Mouse (Mus musculus) neutrophil, adult 59 days (primary cell): ENCODE results near the gene Rhox4b. TPM values are rescaled to one million over a fixed set of nuclear protein-coding genes. Genes with fewer than 3 reads are reported as not detected.

Experiments
- total RNA-seq, 2 experiments: library from RNA; stranded (reverse); gene quantifications; 1 replicate in 1 of 2; 2 replicates in 1 of 2; pipeline ENCODE4 v1.2.4; 2023

Rhox4b gene
- not detected for total RNA-seq

GRCm38 (mm10) chrX:37432194-37432593, at the start of gene Rhox4b:
TSS of gene Rhox4b (plus strand) at chrX:37432494.

GRCm38 (mm10) chrX:37390548-37390947, 41.7 kb upstream of the Rhox4b start, which contains the start of gene Rhox4a2:
TSS of gene Rhox4a2 (plus strand) at chrX:37390848.

GRCm38 (mm10) chrX:37411767-37412166, 20.5 kb upstream of the Rhox4b start, which contains the start of gene Rhox2b:
TSS of gene Rhox2b (plus strand) at chrX:37412067.

GRCm38 (mm10) chrX:37453380-37453779, 21.1 kb downstream of the Rhox4b start, which contains the start of gene Rhox2c:
TSS of gene Rhox2c (plus strand) at chrX:37453680.

GRCm38 (mm10) chrX:37458285-37458684, 26.0 kb downstream of the Rhox4b start, which contains the start of gene Rhox3c:
TSS of gene Rhox3c (plus strand) at chrX:37458585.

GRCm38 (mm10) chrX:37480037-37480436, 47.7 kb downstream of the Rhox4b start, which contains the start of gene Rhox4c:
TSS of gene Rhox4c (plus strand) at chrX:37480337.

Other genes starting within 250 kb of the Rhox4b start
- gene Ndufa1, start 241.3 kb upstream of the Rhox4b start, total RNA-seq: 100 to 1,000 TPM; 109 to 125 TPM
- 1 to 10 TPM; 4.0 to 4.7 TPM for gene Rnf113a1, start 241.2 kb upstream of the Rhox4b start, total RNA-seq
- not detected for gene Gm9, start 221.5 kb upstream of the Rhox4b start, total RNA-seq
- gene Rhox1, start 210.2 kb upstream of the Rhox4b start, total RNA-seq: not detected
- not detected for gene Rhox2a, start 187.5 kb upstream of the Rhox4b start, total RNA-seq
- not detected for gene Rhox3a, start 182.6 kb upstream of the Rhox4b start, total RNA-seq
- not detected for gene Rhox4a, start 167.2 kb upstream of the Rhox4b start, total RNA-seq
- gene Rhox3a2, start 52.5 kb upstream of the Rhox4b start, total RNA-seq: not detected
- not detected for gene Rhox4a2, start 41.6 kb upstream of the Rhox4b start, total RNA-seq
- not detected for gene Rhox2b, start 20.4 kb upstream of the Rhox4b start, total RNA-seq
- gene Rhox2c, start 21.2 kb downstream of the Rhox4b start, total RNA-seq: not detected
- gene Rhox3c, start 26.1 kb downstream of the Rhox4b start, total RNA-seq: not detected
- gene Rhox4c, start 47.8 kb downstream of the Rhox4b start, total RNA-seq: not detected
- gene Rhox2d, start 60.9 kb downstream of the Rhox4b start, total RNA-seq: not detected
- not detected for gene Rhox4d, start 81.9 kb downstream of the Rhox4b start, total RNA-seq
- not detected for gene Rhox2e, start 98.0 kb downstream of the Rhox4b start, total RNA-seq
- not detected for gene Rhox3e, start 109.5 kb downstream of the Rhox4b start, total RNA-seq
- not detected for gene Rhox4e, start 124.9 kb downstream of the Rhox4b start, total RNA-seq
- not detected for gene Rhox2f, start 138.9 kb downstream of the Rhox4b start, total RNA-seq
- gene Rhox3f, start 148.5 kb downstream of the Rhox4b start, total RNA-seq: not detected
- not detected for gene Rhox4f, start 175.2 kb downstream of the Rhox4b start, total RNA-seq
- not detected for gene Rhox3g, start 196.1 kb downstream of the Rhox4b start, total RNA-seq
- gene Rhox2g, start 211.0 kb downstream of the Rhox4b start, total RNA-seq: not detected
- not detected for gene Rhox4g, start 218.8 kb downstream of the Rhox4b start, total RNA-seq
- not detected for gene Rhox3h, start 236.3 kb downstream of the Rhox4b start, total RNA-seq
- gene Rhox2h, start 240.8 kb downstream of the Rhox4b start, total RNA-seq: not detected